ENCODE assay signal across 12 mouse cellular contexts in the genomic region with DNA sequence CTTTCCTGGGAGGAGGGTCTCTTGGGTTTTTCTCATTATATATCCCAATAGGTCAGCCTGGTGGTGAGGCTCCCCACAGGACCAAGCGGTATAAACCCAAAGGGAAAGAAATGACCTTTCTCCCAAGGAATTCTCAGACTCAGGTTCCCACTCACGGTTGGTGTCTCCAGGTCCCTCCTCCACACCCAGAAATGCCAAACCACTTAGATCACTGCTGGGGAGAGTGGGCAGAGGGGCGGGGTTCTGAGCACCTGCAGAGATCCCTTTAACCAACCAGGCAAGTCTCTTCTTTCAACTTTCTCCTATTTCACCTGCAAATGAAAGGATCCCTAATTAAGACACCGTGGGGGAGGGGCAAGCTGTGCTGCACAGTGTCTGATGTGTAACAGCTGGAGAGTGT. TPM values are rescaled to one million over a fixed set of nuclear protein-coding genes. Genes with fewer than 3 reads are reported as not detected.
DNase-seq lines count a peak whose midpoint lies in the region; ATAC-seq and TF ChIP-seq lines count a peak whose summit lies in the region.
"Had no signal": no experiment of that assay in that cellular context is flagged by ENCODE, and none has a peak within 500 bp of the region (broad histone marks: within the 10 kb centered on the region; RNA-seq: fewer than 3 reads in every experiment).

No protein-coding gene starts in this region.

- no peaks in the 10 kb centered on the region for H3K27me3 ChIP-seq in intestine, embryonic 14.5 days (replicated peaks; ENCODE audit: control insufficient read depth, insufficient read depth, low read length)
- H3K27me3 ChIP-seq in limb, embryonic 13.5 days, result no peaks in the 10 kb centered on the region
- H3K27me3 ChIP-seq in stomach, postnatal 0 days (ENCODE audit: control insufficient read depth, insufficient read depth, low read length), result no peaks in the 10 kb centered on the region
- H3K27me3 ChIP-seq: forebrain, embryonic 15.5 days; liver, embryonic 13.5 days had no signal

- 0 out of 2 replicates have a peak overlapping the region, but pooled peaks have one; percentile 25 for H3K9ac ChIP-seq in intestine, embryonic 14.5 days (ENCODE audit: low read length)
- no peak overlapping the region for H3K9ac ChIP-seq in limb, embryonic 13.5 days
- H3K9ac ChIP-seq in stomach, postnatal 0 days (ENCODE audit: low read length), result 0 out of 2 replicates have a peak overlapping the region, but pooled peaks have one; percentile 36
- H3K9ac ChIP-seq: forebrain, embryonic 15.5 days; hindbrain, embryonic 14.5 days; liver, embryonic 13.5 days had no signal

- H3K4me2 ChIP-seq in intestine, embryonic 14.5 days (ENCODE audit: low read length), result no peak overlapping the region
- 0 out of 2 replicates have a peak overlapping the region, but pooled peaks have one; percentile 14 for H3K4me2 ChIP-seq in limb, embryonic 13.5 days (replicated peaks)
- peak overlapping the region; percentile 6; the same call in 1 of the 2 replicates for H3K4me2 ChIP-seq in stomach, postnatal 0 days (replicated peaks; ENCODE audit: low read depth)
- H3K4me2 ChIP-seq: forebrain, embryonic 15.5 days; hindbrain, embryonic 14.5 days; liver, embryonic 13.5 days had no signal

- H3K27ac ChIP-seq in intestine, embryonic 14.5 days (ENCODE audit: low read depth), result peak overlapping the region; percentile 52; the same call in 1 of the 2 replicates
- no peak overlapping the region for H3K27ac ChIP-seq in limb, embryonic 13.5 days
- peak overlapping the region; percentile 79 for H3K27ac ChIP-seq in stomach, postnatal 0 days (replicated peaks)
- H3K27ac ChIP-seq: forebrain, embryonic 15.5 days; hindbrain, embryonic 14.5 days; liver, embryonic 13.5 days had no signal

- WGBS in intestine, embryonic 14.5 days, result 23% methylated on average over 4 of the region's 4 CpGs
- 22% methylated on average over 4 of the region's 4 CpGs for WGBS in limb, embryonic 13.5 days
- 35% methylated on average over 4 of the region's 4 CpGs for WGBS in stomach, postnatal 0 days

- peaks cover 17% of the 10 kb centered on the region for H3K36me3 ChIP-seq in intestine, embryonic 14.5 days (ENCODE audit: control insufficient read depth, insufficient read depth, low read length)
- peaks cover 12% of the 10 kb centered on the region for H3K36me3 ChIP-seq in limb, embryonic 13.5 days
- H3K36me3 ChIP-seq in stomach, postnatal 0 days (ENCODE audit: control insufficient read depth, insufficient read depth, low read length), result peaks cover 3% of the 10 kb centered on the region
- H3K36me3 ChIP-seq: forebrain, embryonic 15.5 days had no signal

- no peak for TF ChIP-seq CTCF in stomach, postnatal 0 days (IDR thresholded peaks at IDR 0.05; ENCODE audit: low read depth)

- peaks cover 16% of the 10 kb centered on the region; the same call in 1 of the 2 replicates for H3K4me1 ChIP-seq in intestine, embryonic 14.5 days (replicated peaks; ENCODE audit: control insufficient read depth, insufficient read depth, low read length)
- peaks cover 28% of the 10 kb centered on the region for H3K4me1 ChIP-seq in limb, embryonic 13.5 days
- H3K4me1 ChIP-seq in stomach, postnatal 0 days (replicated peaks; ENCODE audit: control insufficient read depth, insufficient read depth), result peaks cover 7% of the 10 kb centered on the region
- H3K4me1 ChIP-seq: forebrain, embryonic 15.5 days had no signal

- TF ChIP-seq EP300 in stomach, postnatal 0 days (optimal IDR thresholded peaks at IDR 0.05), result no peak

- H3K4me3 ChIP-seq in intestine, embryonic 14.5 days (ENCODE audit: low read depth, low read length), result no peak overlapping the region
- no peak overlapping the region for H3K4me3 ChIP-seq in limb, embryonic 13.5 days
- no peak overlapping the region for H3K4me3 ChIP-seq in stomach, postnatal 0 days (ENCODE audit: low read depth, low read length)
- H3K4me3 ChIP-seq: forebrain, embryonic 15.5 days; liver, embryonic 13.5 days had no signal

- H3K9me3 ChIP-seq in intestine, embryonic 14.5 days (ENCODE audit: control insufficient read depth, low read length), result no peaks in the 10 kb centered on the region
- H3K9me3 ChIP-seq in limb, embryonic 13.5 days, result no peaks in the 10 kb centered on the region
- no peaks in the 10 kb centered on the region for H3K9me3 ChIP-seq in stomach, postnatal 0 days (ENCODE audit: control insufficient read depth, low read length)
- H3K9me3 ChIP-seq: forebrain, embryonic 15.5 days; liver, embryonic 13.5 days had no signal

- peak; percentile 63 for DNase-seq in urinary bladder, postnatal 14 days (ENCODE audit: low spot score)
- DNase-seq in urinary bladder, postnatal 10 days (ENCODE audit: low spot score), result no peak
- DNase-seq in intestine, embryonic 14.5 days (ENCODE audit: low spot score), result no peak
- DNase-seq in stomach, postnatal 0 days (ENCODE audit: low spot score), result peak; percentile 77
- DNase-seq in cerebellum, adult 9-10 months, result no peak
- no peak for DNase-seq in spleen, postnatal 4 days (ENCODE audit: low spot score in 2 of 2)
- DNase-seq in cerebellum, adult 18-20 months, result no peak
- DNase-seq: cerebellum, adult 11-12 months; liver, embryonic 13.5 days had no signal

- peak; percentile 74 for ATAC-seq in intestine, embryonic 14.5 days (replicated peaks; ENCODE audit: low FRiP score, low TSS enrichment, low read depth)
- no peak for ATAC-seq in limb, embryonic 13.5 days (ENCODE audit: low FRiP score, low read depth)
- ATAC-seq in stomach, postnatal 0 days (ENCODE audit: low FRiP score, low TSS enrichment), result peak; percentile 65
- ATAC-seq: forebrain, embryonic 15.5 days had no signal

RNA-seq across cellular contexts. Expression of a gene that starts 51.6 kb away (rescaled TPM):
- 21.0 and 23.7 TPM in 2 replicates for polyA plus RNA-seq in intestine, embryonic 14.5 days (2014; fragmentation: Nextera tagmentation; extraction: Ambion mirVana)
- 17.2 and 19.8 TPM in 2 replicates for polyA plus RNA-seq in limb, embryonic 13.5 days (2015; fragmentation: Nextera tagmentation; extraction: Ambion mirVana)
- 14.1 and 15.3 TPM in 2 replicates for polyA plus RNA-seq in stomach, postnatal 0 days (2015; fragmentation: Nextera tagmentation; extraction: Ambion mirVana)

Comparison
In these comparisons a context has a peak if more than half of its experiments do, and no peak if none do; other contexts are left out.
1. DNase-seq: peak in urinary bladder, postnatal 14 days (single experiment) and stomach, postnatal 0 days (single experiment); none in urinary bladder, postnatal 10 days (single experiment), intestine, embryonic 14.5 days (single experiment), cerebellum, adult 9-10 months (single experiment), spleen, postnatal 4 days (0 of 2) and cerebellum, adult 18-20 months (0 of 2).